Mouse (Mus musculus): ENCODE data around the gene Serpina9. TPM values are rescaled to one million over a fixed set of nuclear protein-coding genes. Genes with fewer than 3 reads are reported as not detected.

Gene Serpina9
- polyA plus RNA-seq (2015; fragmentation: Nextera tagmentation; extraction: Ambion mirVana) = not detected in 2 replicates

GRCm38 (mm10) chr12:104013620-104014019 is at the start of gene Serpina9:
Serpina9 (minus strand) TSS chr12:104013755.
- Histone ChIP-seq H3K4me2 (no peak within 1 kb of the TSS), H3K27ac (no peak within 1 kb of the TSS), H3K4me1 (replicated peaks) (no peaks in the 10 kb centered on the region), H3K36me3 (no peaks in the 10 kb centered on the region), H3K4me3 (replicated peaks) (no peak within 1 kb of the TSS), H3K9me3 (replicated peaks) (0 out of 2 replicates have a peak, but pooled peaks cover 4% of the 10 kb centered on the region), H3K27me3 (no peaks in the 10 kb centered on the region), H3K9ac (no peak within 1 kb of the TSS)
- no peak for ATAC-seq (ENCODE audit: low read depth)
- 75% methylated on average over 6 of the region's 6 CpGs for WGBS (ENCODE audit: insufficient replicate concordance)
- DNase-seq = no peak

- ATAC-seq (ENCODE audit: low read depth) = no peak
- WGBS (ENCODE audit: insufficient replicate concordance) = 17% methylated on average over 2 of the region's 2 CpGs
- Histone ChIP-seq H3K4me3 (replicated peaks) (no peak overlapping the region), H3K27me3 (no peaks in the 10 kb centered on the region), H3K27ac (no peak overlapping the region), H3K4me1 (replicated peaks) (no peaks in the 10 kb centered on the region), H3K4me2 (no peak overlapping the region), H3K9ac (no peak overlapping the region), H3K9me3 (replicated peaks) (no peaks in the 10 kb centered on the region), H3K36me3 (no peaks in the 10 kb centered on the region)
- no peak for DNase-seq
Observed at GRCm38 (mm10) chr12:104061862-104062261, 48.3 kb upstream of the Serpina9 start.

GRCm38 (mm10) chr12:104060126-104060525 is 46.6 kb upstream of the Serpina9 start:
- no peak overlapping the region for H3K4me2 ChIP-seq
- WGBS (ENCODE audit: insufficient replicate concordance) = 54% methylated on average over 6 of the region's 6 CpGs
- H3K4me1 ChIP-seq (replicated peaks) = no peaks in the 10 kb centered on the region
- no peak overlapping the region for H3K4me3 ChIP-seq (replicated peaks)
- no peaks in the 10 kb centered on the region for H3K36me3 ChIP-seq
- ATAC-seq (ENCODE audit: low read depth) (no peak), DNase-seq (no peak)
- H3K9me3 ChIP-seq (replicated peaks) = no peaks in the 10 kb centered on the region
- H3K27me3 ChIP-seq = no peaks in the 10 kb centered on the region
- H3K9ac ChIP-seq = no peak overlapping the region
- H3K27ac ChIP-seq = no peak overlapping the region

- H3K36me3 ChIP-seq = no peaks in the 10 kb centered on the region
- DNase-seq (no peak), ATAC-seq (ENCODE audit: low read depth) (no peak)
- no peaks in the 10 kb centered on the region for H3K4me1 ChIP-seq (replicated peaks)
- no peak overlapping the region for H3K4me2 ChIP-seq
- no peaks in the 10 kb centered on the region for H3K9me3 ChIP-seq (replicated peaks)
- H3K9ac ChIP-seq = no peak overlapping the region
- WGBS (ENCODE audit: insufficient replicate concordance) = 66% methylated on average over 7 of the region's 7 CpGs
- no peak overlapping the region for H3K4me3 ChIP-seq (replicated peaks)
- no peak overlapping the region for H3K27ac ChIP-seq
- no peaks in the 10 kb centered on the region for H3K27me3 ChIP-seq
Observed at GRCm38 (mm10) chr12:104057531-104057930, 44.0 kb upstream of the Serpina9 start.

- H3K27me3 ChIP-seq = no peaks in the 10 kb centered on the region
- H3K27ac ChIP-seq = no peak overlapping the region
- H3K4me2 ChIP-seq = no peak overlapping the region
- DNase-seq = no peak
- no peak overlapping the region for H3K9ac ChIP-seq
- H3K36me3 ChIP-seq = no peaks in the 10 kb centered on the region
- no peak overlapping the region for H3K4me3 ChIP-seq (replicated peaks)
- ATAC-seq (ENCODE audit: low read depth) = no peak
- no peaks in the 10 kb centered on the region for H3K9me3 ChIP-seq (replicated peaks)
- no peaks in the 10 kb centered on the region for H3K4me1 ChIP-seq (replicated peaks)
- WGBS (ENCODE audit: insufficient replicate concordance) = 20% methylated on average over 4 of the region's 4 CpGs
Observed at GRCm38 (mm10) chr12:104057050-104057449, 43.5 kb upstream of the Serpina9 start.

- WGBS (ENCODE audit: insufficient replicate concordance) = 59% methylated on average over 8 of the region's 8 CpGs
- Histone ChIP-seq H3K4me3 (replicated peaks) (no peak overlapping the region), H3K36me3 (no peaks in the 10 kb centered on the region), H3K9ac (no peak overlapping the region), H3K27me3 (no peaks in the 10 kb centered on the region), H3K4me1 (replicated peaks) (no peaks in the 10 kb centered on the region), H3K4me2 (no peak overlapping the region), H3K9me3 (replicated peaks) (no peaks in the 10 kb centered on the region), H3K27ac (no peak overlapping the region)
- ATAC-seq (ENCODE audit: low read depth) = no peak
- no peak for DNase-seq
Observed at GRCm38 (mm10) chr12:104055755-104056154, 42.2 kb upstream of the Serpina9 start.

- DNase-seq = no peak
- Histone ChIP-seq H3K4me1 (replicated peaks) (no peaks in the 10 kb centered on the region), H3K4me3 (replicated peaks) (no peak overlapping the region), H3K9ac (no peak overlapping the region), H3K27me3 (no peaks in the 10 kb centered on the region), H3K4me2 (no peak overlapping the region), H3K27ac (no peak overlapping the region), H3K9me3 (replicated peaks) (no peaks in the 10 kb centered on the region), H3K36me3 (no peaks in the 10 kb centered on the region)
- ATAC-seq (ENCODE audit: low read depth) = no peak
- 9% methylated on average over 1 of the region's 1 CpGs for WGBS (ENCODE audit: insufficient replicate concordance)
Observed at GRCm38 (mm10) chr12:104053995-104054394, 40.4 kb upstream of the Serpina9 start.

- no peaks in the 10 kb centered on the region for H3K27me3 ChIP-seq
- no peaks in the 10 kb centered on the region for H3K9me3 ChIP-seq (replicated peaks)
- H3K4me2 ChIP-seq = no peak overlapping the region
- H3K9ac ChIP-seq = no peak overlapping the region
- H3K4me1 ChIP-seq (replicated peaks) = no peaks in the 10 kb centered on the region
- ATAC-seq (ENCODE audit: low read depth) (no peak), DNase-seq (no peak)
- WGBS (ENCODE audit: insufficient replicate concordance) = 70% methylated on average over 8 of the region's 8 CpGs
- H3K36me3 ChIP-seq = no peaks in the 10 kb centered on the region
- no peak overlapping the region for H3K27ac ChIP-seq
- no peak overlapping the region for H3K4me3 ChIP-seq (replicated peaks)
Observed at GRCm38 (mm10) chr12:104045713-104046112, 32.2 kb upstream of the Serpina9 start.

GRCm38 (mm10) chr12:104044343-104044742 is 30.8 kb upstream of the Serpina9 start, which contains the start of gene Serpina12:
Serpina12 (minus strand) TSS chr12:104044443.
- Histone ChIP-seq H3K4me2 (no peak within 1 kb of the TSS), H3K4me3 (replicated peaks) (no peak within 1 kb of the TSS), H3K4me1 (replicated peaks) (no peaks in the 10 kb centered on the region), H3K27ac (no peak within 1 kb of the TSS), H3K9ac (no peak within 1 kb of the TSS), H3K9me3 (replicated peaks) (no peaks in the 10 kb centered on the region), H3K36me3 (no peaks in the 10 kb centered on the region), H3K27me3 (no peaks in the 10 kb centered on the region)
- ATAC-seq (ENCODE audit: low read depth) (no peak), DNase-seq (no peak)
- 60% methylated on average over 7 of the region's 7 CpGs for WGBS (ENCODE audit: insufficient replicate concordance)

- H3K4me1 ChIP-seq (replicated peaks) = no peaks in the 10 kb centered on the region
- H3K27ac ChIP-seq = no peak overlapping the region
- H3K4me3 ChIP-seq (replicated peaks) = no peak overlapping the region
- DNase-seq (no peak), ATAC-seq (ENCODE audit: low read depth) (peak; percentile 18; the same call in 1 of the 2 replicates)
- H3K4me2 ChIP-seq = no peak overlapping the region
- no peaks in the 10 kb centered on the region for H3K9me3 ChIP-seq (replicated peaks)
- H3K27me3 ChIP-seq = no peaks in the 10 kb centered on the region
- 72% methylated on average over 2 of the region's 2 CpGs for WGBS (ENCODE audit: insufficient replicate concordance)
- no peaks in the 10 kb centered on the region for H3K36me3 ChIP-seq
- no peak overlapping the region for H3K9ac ChIP-seq
Observed at GRCm38 (mm10) chr12:104042753-104043152, 29.2 kb upstream of the Serpina9 start.

GRCm38 (mm10) chr12:104041401-104041800 is 27.8 kb upstream of the Serpina9 start:
- WGBS (ENCODE audit: insufficient replicate concordance) = 62% methylated on average over 6 of the region's 6 CpGs
- Histone ChIP-seq H3K4me2 (no peak overlapping the region), H3K36me3 (no peaks in the 10 kb centered on the region), H3K4me1 (replicated peaks) (no peaks in the 10 kb centered on the region), H3K9me3 (replicated peaks) (no peaks in the 10 kb centered on the region), H3K9ac (no peak overlapping the region), H3K27ac (no peak overlapping the region), H3K27me3 (no peaks in the 10 kb centered on the region), H3K4me3 (replicated peaks) (no peak overlapping the region)
- ATAC-seq (ENCODE audit: low read depth) = no peak
- no peak for DNase-seq

- ATAC-seq (ENCODE audit: low read depth) = no peak
- no peaks in the 10 kb centered on the region for H3K36me3 ChIP-seq
- WGBS (ENCODE audit: insufficient replicate concordance) = 67% methylated on average over 7 of the region's 7 CpGs
- H3K4me1 ChIP-seq (replicated peaks) = no peaks in the 10 kb centered on the region
- H3K27me3 ChIP-seq = no peaks in the 10 kb centered on the region
- H3K4me2 ChIP-seq = no peak overlapping the region
- H3K27ac ChIP-seq = no peak overlapping the region
- H3K9ac ChIP-seq = no peak overlapping the region
- H3K4me3 ChIP-seq (replicated peaks) = no peak overlapping the region
- H3K9me3 ChIP-seq (replicated peaks) = no peaks in the 10 kb centered on the region
- no peak for DNase-seq
Observed at GRCm38 (mm10) chr12:104038181-104038580, 24.6 kb upstream of the Serpina9 start.

Data from liver, embryonic 13.5 days (tissue).